Mouse (Mus musculus): ENCODE measurements around the gene 9130023H24Rik. TPM values are rescaled to one million over a fixed set of nuclear protein-coding genes. Genes with fewer than 3 reads are reported as not detected.

9130023H24Rik gene
- polyA plus RNA-seq, 1 experiment from 2014 or later = 9.1 TPM

DNA sequence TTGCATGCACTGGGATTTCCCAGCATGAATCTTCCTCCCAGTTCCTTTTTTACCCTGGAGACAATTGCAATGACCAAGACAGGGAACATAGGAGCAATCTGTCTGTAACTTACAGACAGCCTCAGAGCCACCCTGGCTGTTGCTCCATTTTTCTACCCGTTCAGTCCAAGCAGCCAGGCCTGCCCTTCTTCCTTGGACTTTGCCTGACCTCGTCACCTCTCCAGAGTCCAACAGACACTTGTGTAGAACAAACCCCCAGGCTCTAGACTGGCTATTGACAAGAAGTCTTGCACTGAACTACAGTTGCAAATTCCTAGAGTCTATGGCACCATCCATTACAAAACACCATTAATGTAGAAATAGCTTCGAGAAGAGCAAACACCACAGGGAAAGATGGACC is 28.0 kb downstream of the 9130023H24Rik start:
- Histone ChIP-seq H3K27ac (ENCODE audit: low read length) (no peak overlapping the region), H3K4me3 (replicated peaks; ENCODE audit: low read length) (no peak overlapping the region), H3K9ac (replicated peaks; ENCODE audit: low read depth, low read length) (no peak overlapping the region), H3K27me3 (replicated peaks; ENCODE audit: control insufficient read depth, insufficient read depth, low read length) (no peaks in the 10 kb centered on the region), H3K9me3 (ENCODE audit: control insufficient read depth, low read length) (no peaks in the 10 kb centered on the region), H3K4me1 (replicated peaks; ENCODE audit: control insufficient read depth, insufficient read depth, low read length) (no peaks in the 10 kb centered on the region), H3K36me3 (ENCODE audit: control insufficient read depth, insufficient read depth) (no peaks in the 10 kb centered on the region), H3K4me2 (ENCODE audit: low read length) (no peak overlapping the region)
- 65% methylated on average over 3 of the region's 3 CpGs for WGBS
- no peak for ATAC-seq

DNA sequence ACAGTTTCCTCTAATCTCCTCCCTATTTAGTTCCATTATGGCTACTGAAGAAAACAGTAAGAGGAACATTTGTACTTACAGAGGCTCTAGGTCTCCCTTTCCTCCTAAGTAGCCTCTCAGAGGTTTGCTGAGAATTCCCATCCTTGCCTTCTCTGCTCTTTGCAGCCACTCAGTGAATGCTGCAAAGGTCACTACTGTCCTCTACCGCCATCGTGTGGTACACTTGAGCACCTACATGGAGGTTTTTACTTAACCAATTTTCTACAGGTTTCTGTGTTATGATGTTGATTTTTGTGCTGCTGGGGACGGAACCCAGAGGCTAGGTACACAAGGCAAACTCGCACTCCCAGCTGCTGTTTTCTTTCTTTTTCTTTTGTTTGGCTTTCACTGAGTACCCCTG is 29.6 kb downstream of the 9130023H24Rik start:
- 5% methylated on average over 4 of the region's 4 CpGs for WGBS
- Histone ChIP-seq H3K4me1 (replicated peaks; ENCODE audit: control insufficient read depth, insufficient read depth, low read length) (no peaks in the 10 kb centered on the region), H3K9me3 (ENCODE audit: control insufficient read depth, low read length) (no peaks in the 10 kb centered on the region), H3K4me3 (replicated peaks; ENCODE audit: low read length) (no peak overlapping the region), H3K27me3 (replicated peaks; ENCODE audit: control insufficient read depth, insufficient read depth, low read length) (no peaks in the 10 kb centered on the region), H3K27ac (ENCODE audit: low read length) (no peak overlapping the region), H3K4me2 (ENCODE audit: low read length) (no peak overlapping the region), H3K36me3 (ENCODE audit: control insufficient read depth, insufficient read depth) (no peaks in the 10 kb centered on the region), H3K9ac (replicated peaks; ENCODE audit: low read depth, low read length) (no peak overlapping the region)
- ATAC-seq = no peak

- 78% methylated on average over 6 of the region's 6 CpGs for WGBS
- H3K9me3 ChIP-seq (ENCODE audit: control insufficient read depth, low read length) = no peaks in the 10 kb centered on the region
- no peak within 1 kb of the TSS for H3K27ac ChIP-seq (ENCODE audit: low read length)
- no peak within 1 kb of the TSS for H3K9ac ChIP-seq (replicated peaks; ENCODE audit: low read depth, low read length)
- no peaks in the 10 kb centered on the region for H3K4me1 ChIP-seq (replicated peaks; ENCODE audit: control insufficient read depth, insufficient read depth, low read length)
- no peaks in the 10 kb centered on the region for H3K27me3 ChIP-seq (replicated peaks; ENCODE audit: control insufficient read depth, insufficient read depth, low read length)
- H3K4me2 ChIP-seq (ENCODE audit: low read length) = no peak within 1 kb of the TSS
- H3K36me3 ChIP-seq (ENCODE audit: control insufficient read depth, insufficient read depth) = no peaks in the 10 kb centered on the region
- ATAC-seq = no peak
- H3K4me3 ChIP-seq (replicated peaks; ENCODE audit: low read length) = no peak within 1 kb of the TSS
Observed at GRCm38 (mm10) chr7:128206152-128206551, 31.7 kb downstream of the 9130023H24Rik start, which contains the start of gene Cox6a2. Cox6a2 (minus strand) TSS chr7:128206387.

DNA sequence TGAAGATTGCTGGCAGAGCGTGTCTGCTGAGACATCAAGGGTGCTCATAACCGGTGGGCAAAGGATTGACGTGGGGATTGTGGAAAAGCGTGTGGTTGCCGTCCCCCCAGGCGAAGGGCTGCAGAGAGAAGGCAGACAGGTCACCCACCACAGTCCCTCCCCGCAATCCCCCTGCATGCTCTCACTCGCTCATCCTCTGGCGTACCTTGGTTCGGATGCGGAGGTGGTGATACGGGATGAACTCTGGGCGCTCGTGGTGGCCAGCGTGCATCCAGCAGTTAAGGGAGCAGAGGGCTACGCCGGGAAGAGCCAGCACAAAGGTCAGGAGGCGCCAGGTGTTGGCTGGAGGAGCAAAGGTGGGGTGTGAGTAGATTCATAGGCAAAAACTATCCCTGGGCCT is 32.1 kb downstream of the 9130023H24Rik start:
- no peak overlapping the region for H3K9ac ChIP-seq (replicated peaks; ENCODE audit: low read depth, low read length)
- H3K4me1 ChIP-seq (replicated peaks; ENCODE audit: control insufficient read depth, insufficient read depth, low read length) = no peaks in the 10 kb centered on the region
- no peak for ATAC-seq
- no peaks in the 10 kb centered on the region for H3K36me3 ChIP-seq (ENCODE audit: control insufficient read depth, insufficient read depth)
- WGBS = 89% methylated on average over 18 of the region's 18 CpGs
- H3K27me3 ChIP-seq (replicated peaks; ENCODE audit: control insufficient read depth, insufficient read depth, low read length) = no peaks in the 10 kb centered on the region
- no peaks in the 10 kb centered on the region for H3K9me3 ChIP-seq (ENCODE audit: control insufficient read depth, low read length)
- H3K27ac ChIP-seq (ENCODE audit: low read length) = no peak overlapping the region
- no peak overlapping the region for H3K4me2 ChIP-seq (ENCODE audit: low read length)
- H3K4me3 ChIP-seq (replicated peaks; ENCODE audit: low read length) = no peak overlapping the region

DNA sequence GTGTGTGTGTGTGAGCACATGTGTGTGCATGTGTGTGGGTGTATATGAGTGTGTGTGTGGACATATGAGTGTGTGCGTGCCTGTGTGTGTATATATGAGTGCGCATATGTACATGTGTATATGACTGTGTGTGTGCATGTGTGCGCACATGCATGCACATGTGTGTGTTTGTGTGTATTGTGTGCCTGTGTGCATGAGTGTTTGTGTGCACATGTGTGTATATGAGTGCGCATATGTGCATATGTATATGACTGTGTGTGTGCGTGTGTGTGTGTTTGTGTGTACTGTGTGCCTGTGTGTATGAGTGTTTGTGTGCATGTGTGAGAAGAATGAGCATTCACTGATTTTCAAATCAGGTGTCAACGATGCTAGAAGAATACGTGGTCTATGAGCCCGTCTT is 33.7 kb downstream of the 9130023H24Rik start:
- WGBS = 83% methylated on average over 8 of the region's 8 CpGs
- Histone ChIP-seq H3K4me3 (replicated peaks; ENCODE audit: low read length) (no peak overlapping the region), H3K27ac (ENCODE audit: low read length) (no peak overlapping the region), H3K9me3 (ENCODE audit: control insufficient read depth, low read length) (no peaks in the 10 kb centered on the region), H3K27me3 (replicated peaks; ENCODE audit: control insufficient read depth, insufficient read depth, low read length) (no peaks in the 10 kb centered on the region), H3K9ac (replicated peaks; ENCODE audit: low read depth, low read length) (no peak overlapping the region), H3K36me3 (ENCODE audit: control insufficient read depth, insufficient read depth) (no peaks in the 10 kb centered on the region), H3K4me1 (replicated peaks; ENCODE audit: control insufficient read depth, insufficient read depth, low read length) (no peaks in the 10 kb centered on the region), H3K4me2 (ENCODE audit: low read length) (no peak overlapping the region)
- no peak for ATAC-seq

GRCm38 (mm10) chr7:128203071-128203470 is 34.8 kb downstream of the 9130023H24Rik start:
- no peak overlapping the region for H3K27ac ChIP-seq (ENCODE audit: low read length)
- 82% methylated on average over 9 of the region's 9 CpGs for WGBS
- no peaks in the 10 kb centered on the region for H3K36me3 ChIP-seq (ENCODE audit: control insufficient read depth, insufficient read depth)
- H3K4me2 ChIP-seq (ENCODE audit: low read length) = no peak overlapping the region
- H3K27me3 ChIP-seq (replicated peaks; ENCODE audit: control insufficient read depth, insufficient read depth, low read length) = no peaks in the 10 kb centered on the region
- no peak overlapping the region for H3K9ac ChIP-seq (replicated peaks; ENCODE audit: low read depth, low read length)
- H3K4me1 ChIP-seq (replicated peaks; ENCODE audit: control insufficient read depth, insufficient read depth, low read length) = no peaks in the 10 kb centered on the region
- H3K9me3 ChIP-seq (ENCODE audit: control insufficient read depth, low read length) = no peaks in the 10 kb centered on the region
- ATAC-seq = no peak
- H3K4me3 ChIP-seq (replicated peaks; ENCODE audit: low read length) = no peak overlapping the region

DNA sequence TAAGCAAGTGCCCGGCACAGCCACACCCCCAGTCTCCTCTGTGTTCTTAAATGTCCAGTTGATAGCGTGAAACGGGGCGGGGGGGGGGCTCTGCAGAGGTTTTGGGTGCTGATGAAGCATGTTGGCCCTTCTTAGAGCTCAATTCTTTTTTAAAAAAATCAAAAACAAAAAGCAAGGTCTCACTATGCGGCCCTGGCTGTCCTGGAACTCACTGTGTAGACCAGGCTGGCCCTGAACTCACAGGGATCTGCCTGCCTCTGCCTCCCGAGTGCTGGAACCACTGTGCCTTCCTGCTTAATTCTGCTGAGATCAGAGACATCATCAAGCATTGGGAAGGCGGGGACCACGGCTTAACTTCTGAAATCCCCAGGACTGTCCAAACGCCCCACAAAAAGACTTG is 36.2 kb downstream of the 9130023H24Rik start:
- ATAC-seq = no peak
- H3K4me2 ChIP-seq (ENCODE audit: low read length) = no peak overlapping the region
- H3K27me3 ChIP-seq (replicated peaks; ENCODE audit: control insufficient read depth, insufficient read depth, low read length) = no peaks in the 10 kb centered on the region
- no peaks in the 10 kb centered on the region for H3K9me3 ChIP-seq (ENCODE audit: control insufficient read depth, low read length)
- no peak overlapping the region for H3K27ac ChIP-seq (ENCODE audit: low read length)
- H3K9ac ChIP-seq (replicated peaks; ENCODE audit: low read depth, low read length) = no peak overlapping the region
- 87% methylated on average over 9 of the region's 9 CpGs for WGBS
- no peaks in the 10 kb centered on the region for H3K4me1 ChIP-seq (replicated peaks; ENCODE audit: control insufficient read depth, insufficient read depth, low read length)
- no peak overlapping the region for H3K4me3 ChIP-seq (replicated peaks; ENCODE audit: low read length)
- H3K36me3 ChIP-seq (ENCODE audit: control insufficient read depth, insufficient read depth) = no peaks in the 10 kb centered on the region

Other genes with a start within 250 kb of the 9130023H24Rik start
- 4.9 and 5.1 TPM in 2 replicates for gene Pycard, start 244.2 kb downstream of the 9130023H24Rik start, polyA plus RNA-seq (2015; fragmentation: Nextera tagmentation; extraction: Ambion mirVana)
- gene Trim72, start 234.1 kb downstream of the 9130023H24Rik start, polyA plus RNA-seq (2015; fragmentation: Nextera tagmentation; extraction: Ambion mirVana) = not detected in 2 replicates
- gene Itgam, start 175.4 kb downstream of the 9130023H24Rik start, polyA plus RNA-seq (2015; fragmentation: Nextera tagmentation; extraction: Ambion mirVana) = 0.99 and 1.1 TPM in 2 replicates
- not detected in 2 replicates for gene Gm49368, start 175.3 kb downstream of the 9130023H24Rik start, polyA plus RNA-seq (2015; fragmentation: Nextera tagmentation; extraction: Ambion mirVana)
- not detected in 2 replicates for gene Itgax, start 108.5 kb downstream of the 9130023H24Rik start, polyA plus RNA-seq (2015; fragmentation: Nextera tagmentation; extraction: Ambion mirVana)
- not detected in 2 replicates for gene Itgad, start 83.7 kb downstream of the 9130023H24Rik start, polyA plus RNA-seq (2015; fragmentation: Nextera tagmentation; extraction: Ambion mirVana)
- 0.39 TPM in 1 of 2 replicates, not detected in the other for gene Cox6a2, start 31.6 kb downstream of the 9130023H24Rik start, polyA plus RNA-seq (2015; fragmentation: Nextera tagmentation; extraction: Ambion mirVana)
- gene Armc5, start 689 bp downstream of the 9130023H24Rik start, polyA plus RNA-seq (2015; fragmentation: Nextera tagmentation; extraction: Ambion mirVana) = 10.4 and 11.2 TPM in 2 replicates
- gene Tgfb1i1, start 8.8 kb upstream of the 9130023H24Rik start, polyA plus RNA-seq (2015; fragmentation: Nextera tagmentation; extraction: Ambion mirVana) = 15.0 and 16.8 TPM in 2 replicates
- gene Slc5a2, start 27.6 kb upstream of the 9130023H24Rik start, polyA plus RNA-seq (2015; fragmentation: Nextera tagmentation; extraction: Ambion mirVana) = not detected in 2 replicates
- gene BC017158, start 60.1 kb upstream of the 9130023H24Rik start, polyA plus RNA-seq (2015; fragmentation: Nextera tagmentation; extraction: Ambion mirVana) = 12.5 and 16.4 TPM in 2 replicates
- gene Rgs10, start 180.7 kb upstream of the 9130023H24Rik start, polyA plus RNA-seq (2015; fragmentation: Nextera tagmentation; extraction: Ambion mirVana) = 19.9 and 25.4 TPM in 2 replicates
- 30.3 and 33.0 TPM in 2 replicates for gene Tial1, start 223.7 kb upstream of the 9130023H24Rik start, polyA plus RNA-seq (2015; fragmentation: Nextera tagmentation; extraction: Ambion mirVana)

All from forebrain, embryonic 16.5 days (tissue).